Mouse (Mus musculus) testis, adult 2 months (tissue): ENCODE data around the gene Pkn3.

ENCODE experiments used
- CTCF ChIP-seq: fragments of 200-500 bp; IDR thresholded peaks from 2 replicates; pipeline ENCODE4 v1.5.1; 2012; ENCODE audit warnings: low read depth, mild to moderate bottlenecking, inconsistent platforms, low read length, moderate library complexity; ENCODE audit not compliant: control insufficient read depth, insufficient read depth, insufficient replicate concordance
- POLR2A ChIP-seq: fragments of 200-500 bp; IDR thresholded peaks from 2 replicates; pipeline ENCODE4 v1.6.1; 2012; ENCODE audit warnings: low read depth, mild to moderate bottlenecking, inconsistent platforms, low read length, moderate library complexity; ENCODE audit not compliant: control insufficient read depth

DNA sequence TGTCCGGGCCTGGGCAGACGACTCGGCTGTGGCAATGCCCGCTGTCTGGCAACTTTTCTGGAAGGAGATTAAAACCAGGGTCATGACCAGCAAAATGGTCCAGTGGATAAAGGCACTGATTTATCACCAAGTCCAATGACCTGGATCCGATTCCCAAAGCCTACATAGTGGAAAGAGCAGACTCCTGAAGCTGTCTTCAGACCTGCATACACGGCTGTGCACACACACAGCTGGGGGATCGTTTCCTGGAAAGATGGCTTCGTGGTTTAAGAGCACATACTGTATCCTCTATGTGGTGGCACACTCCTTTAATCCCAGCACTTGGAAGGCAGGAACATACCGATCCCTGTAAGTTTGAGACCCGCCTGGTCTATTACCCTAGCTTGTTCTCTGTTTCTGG, 39.1 kb upstream of the Pkn3 start:
- no peak for TF ChIP-seq CTCF
- no peak for TF ChIP-seq POLR2A
